Mouse (Mus musculus) thymus, adult 2 months (tissue): Measurements from ENCODE around the gene Hist1h1a.
"Not testable (repeated sequence)": the region's sequence is repeated elsewhere in the genome, so short reads cannot be mapped to it uniquely, and the experiment has no call there.

ENCODE experiments used
- CTCF ChIP-seq: fragments of 200-500 bp; IDR thresholded peaks from 2 replicates; pipeline ENCODE4 v1.5.1; 2012; ENCODE audit warnings: mild to moderate bottlenecking, control low read depth, low read length, moderate library complexity, borderline replicate concordance; ENCODE audit not compliant: control insufficient read depth, poor library complexity, insufficient read depth; ENCODE audit errors: extremely low read depth
- POLR2A ChIP-seq: fragments of 200-500 bp; IDR thresholded peaks from 2 replicates; pipeline ENCODE4 v1.6.1; 2012; ENCODE audit warnings: mild to moderate bottlenecking, low read length, control low read depth, moderate library complexity; ENCODE audit not compliant: control insufficient read depth, poor library complexity, insufficient read depth; ENCODE audit errors: extremely low read depth

- TF ChIP-seq CTCF, POLR2A: not testable (repeated sequence)
Measured at GRCm38 (mm10) chr13:23769613-23770012, 6.1 kb downstream of the Hist1h1a start, which contains the start of gene Trim38.
